Mouse (Mus musculus): ENCODE measurements at regions not wholly inside any gene's neighbourhood (a gene's known extent, or its start where the extent isn't known, plus 50 kb on each side); places are given as distances from the start of the nearest gene placed in this dataset.

DNA sequence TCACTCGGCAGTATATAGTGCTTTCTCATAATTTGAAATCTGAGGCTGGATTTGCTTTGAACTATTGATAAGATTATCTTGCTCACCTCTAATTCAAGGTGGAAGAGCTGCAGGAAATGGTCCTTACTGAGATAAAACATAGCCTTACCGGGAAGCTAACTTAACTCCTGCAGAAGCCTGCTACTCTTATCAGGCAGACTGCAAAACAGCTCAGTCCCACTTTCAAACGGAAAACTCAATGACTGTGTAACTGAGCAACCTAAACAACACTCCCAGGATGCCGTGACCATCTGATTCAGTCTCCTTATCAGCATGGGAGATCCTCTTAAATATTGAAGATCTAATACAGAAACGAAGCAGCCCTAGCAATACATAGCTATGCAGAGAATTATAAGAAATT, 695.3 kb downstream of the Robo2 start:
- no peak overlapping the region for H3K27ac ChIP-seq (ENCODE audit: control insufficient read depth, insufficient read depth, low read depth, low read length, poor library complexity)
- TF ChIP-seq POLR2A (IDR thresholded peaks at IDR 0.05; ENCODE audit: borderline replicate concordance, control insufficient read depth, low read depth, low read length) (no peak), CTCF (IDR thresholded peaks at IDR 0.05; ENCODE audit: control insufficient read depth, insufficient read depth, low read length) (no peak)
- H3K4me3 ChIP-seq (replicated peaks; ENCODE audit: control insufficient read depth, low read depth, low read length): no peak overlapping the region
- 34% methylated on average over 5 of the region's 5 CpGs for WGBS
- no peaks in the 10 kb centered on the region for H3K4me1 ChIP-seq (ENCODE audit: control insufficient read depth, insufficient read depth, low read length)

DNA sequence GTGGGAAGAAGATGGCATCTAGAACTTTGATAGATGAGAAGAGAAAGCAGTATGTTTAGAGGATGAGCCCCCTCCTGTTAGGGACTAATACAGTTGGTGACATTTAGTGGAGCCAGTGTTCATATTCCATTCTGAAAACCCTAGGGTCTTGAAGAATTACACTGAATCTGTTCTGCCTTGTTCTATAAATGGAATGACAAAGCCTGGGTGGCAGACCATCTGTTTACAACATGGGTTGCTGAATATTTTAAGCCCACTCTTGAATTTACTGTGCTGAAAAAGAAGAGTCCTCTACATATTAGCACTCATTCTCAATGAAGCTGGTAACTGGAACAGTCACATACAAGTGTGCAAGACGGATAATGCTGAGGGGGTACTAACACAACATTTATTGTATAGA, 704.6 kb downstream of the Robo2 start:
- H3K4me1 ChIP-seq (ENCODE audit: control insufficient read depth, insufficient read depth, low read length): no peaks in the 10 kb centered on the region
- no peak overlapping the region for H3K4me3 ChIP-seq (replicated peaks; ENCODE audit: control insufficient read depth, low read depth, low read length)
- H3K27ac ChIP-seq (ENCODE audit: control insufficient read depth, insufficient read depth, low read depth, low read length, poor library complexity): no peak overlapping the region
- WGBS: 72% methylated on average over 1 of the region's 1 CpGs
- TF ChIP-seq POLR2A (IDR thresholded peaks at IDR 0.05; ENCODE audit: borderline replicate concordance, control insufficient read depth, low read depth, low read length) (no peak), CTCF (IDR thresholded peaks at IDR 0.05; ENCODE audit: control insufficient read depth, insufficient read depth, low read length) (no peak)

DNA sequence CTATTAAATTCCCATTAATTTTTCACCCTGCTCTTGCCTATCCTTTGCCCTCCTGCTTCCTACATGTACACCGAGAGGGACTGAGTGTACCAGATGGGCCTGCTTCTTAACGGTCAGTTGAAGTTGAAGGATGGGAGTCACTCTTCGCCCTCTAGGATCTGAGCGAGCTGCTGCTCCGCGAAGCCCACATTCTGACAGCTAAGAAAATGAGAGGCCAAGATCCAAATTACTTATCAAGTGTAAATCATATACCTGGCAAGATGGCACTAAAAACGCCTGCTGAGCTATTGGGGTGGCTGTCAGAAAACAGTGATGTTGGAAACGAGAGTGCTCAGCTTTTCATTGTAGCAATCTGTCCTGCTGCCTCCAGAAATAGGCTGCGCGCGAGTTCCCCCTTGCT, 722.4 kb downstream of the Robo2 start:
- WGBS: 84% methylated on average over 11 of the region's 11 CpGs
- Histone ChIP-seq H3K4me3 (replicated peaks; ENCODE audit: control insufficient read depth, low read depth, low read length) (no peak overlapping the region), H3K4me1 (ENCODE audit: control insufficient read depth, insufficient read depth, low read length) (no peaks in the 10 kb centered on the region), H3K27ac (ENCODE audit: control insufficient read depth, insufficient read depth, low read depth, low read length, poor library complexity) (no peak overlapping the region)
- no peak for TF ChIP-seq POLR2A (IDR thresholded peaks at IDR 0.05; ENCODE audit: borderline replicate concordance, control insufficient read depth, low read depth, low read length)
- no peak for TF ChIP-seq CTCF (IDR thresholded peaks at IDR 0.05; ENCODE audit: control insufficient read depth, insufficient read depth, low read length)

DNA sequence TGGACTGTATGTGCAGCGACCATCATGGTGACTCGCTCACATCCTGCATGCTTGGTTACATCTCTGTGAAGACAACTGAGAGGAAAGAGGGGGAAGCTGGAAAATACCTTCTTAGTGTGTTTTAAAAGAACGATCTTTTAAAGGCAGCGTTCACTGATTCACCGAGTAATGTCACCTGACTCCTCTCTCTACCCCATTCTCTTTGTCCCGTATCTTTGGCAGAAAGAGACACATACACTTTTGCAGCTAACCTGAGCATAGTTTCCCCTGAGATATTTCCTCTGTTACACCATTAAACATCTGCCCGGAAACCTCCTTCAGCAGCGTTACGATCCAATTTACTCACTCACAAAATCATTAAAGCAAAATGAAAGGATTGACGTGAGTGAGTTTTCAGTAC, 731.8 kb downstream of the Robo2 start:
- 91% methylated on average over 10 of the region's 10 CpGs for WGBS
- H3K4me3 ChIP-seq (replicated peaks; ENCODE audit: control insufficient read depth, low read depth, low read length): no peak overlapping the region
- no peaks in the 10 kb centered on the region for H3K4me1 ChIP-seq (ENCODE audit: control insufficient read depth, insufficient read depth, low read length)
- TF ChIP-seq CTCF (IDR thresholded peaks at IDR 0.05; ENCODE audit: control insufficient read depth, insufficient read depth, low read length): no peak
- no peak for TF ChIP-seq POLR2A (IDR thresholded peaks at IDR 0.05; ENCODE audit: borderline replicate concordance, control insufficient read depth, low read depth, low read length)
- no peak overlapping the region for H3K27ac ChIP-seq (ENCODE audit: control insufficient read depth, insufficient read depth, low read depth, low read length, poor library complexity)

DNA sequence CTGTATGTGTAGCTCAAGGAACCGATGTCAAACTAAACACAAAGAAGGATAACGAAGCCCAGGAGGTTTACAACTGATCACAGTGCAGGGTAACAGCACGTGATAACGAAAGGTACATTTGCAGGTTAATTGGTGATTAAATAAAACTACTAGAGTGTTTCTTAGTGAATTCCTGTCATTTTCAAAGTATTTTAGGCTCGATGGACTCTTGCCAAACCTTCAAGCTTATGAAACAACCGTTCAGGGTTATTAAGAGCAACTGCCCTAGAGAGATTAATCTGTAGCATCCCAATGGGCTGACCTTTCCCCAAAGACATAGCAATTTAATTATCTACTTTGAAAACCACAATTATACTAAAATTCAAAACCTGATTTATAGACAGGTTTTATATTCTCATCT, 741.1 kb downstream of the Robo2 start:
- WGBS: 74% methylated on average over 6 of the region's 6 CpGs
- no peak overlapping the region for H3K4me3 ChIP-seq (replicated peaks; ENCODE audit: control insufficient read depth, low read depth, low read length)
- no peaks in the 10 kb centered on the region for H3K4me1 ChIP-seq (ENCODE audit: control insufficient read depth, insufficient read depth, low read length)
- no peak overlapping the region for H3K27ac ChIP-seq (ENCODE audit: control insufficient read depth, insufficient read depth, low read depth, low read length, poor library complexity)
- TF ChIP-seq CTCF (IDR thresholded peaks at IDR 0.05; ENCODE audit: control insufficient read depth, insufficient read depth, low read length): no peak
- TF ChIP-seq POLR2A (IDR thresholded peaks at IDR 0.05; ENCODE audit: borderline replicate concordance, control insufficient read depth, low read depth, low read length): no peak

DNA sequence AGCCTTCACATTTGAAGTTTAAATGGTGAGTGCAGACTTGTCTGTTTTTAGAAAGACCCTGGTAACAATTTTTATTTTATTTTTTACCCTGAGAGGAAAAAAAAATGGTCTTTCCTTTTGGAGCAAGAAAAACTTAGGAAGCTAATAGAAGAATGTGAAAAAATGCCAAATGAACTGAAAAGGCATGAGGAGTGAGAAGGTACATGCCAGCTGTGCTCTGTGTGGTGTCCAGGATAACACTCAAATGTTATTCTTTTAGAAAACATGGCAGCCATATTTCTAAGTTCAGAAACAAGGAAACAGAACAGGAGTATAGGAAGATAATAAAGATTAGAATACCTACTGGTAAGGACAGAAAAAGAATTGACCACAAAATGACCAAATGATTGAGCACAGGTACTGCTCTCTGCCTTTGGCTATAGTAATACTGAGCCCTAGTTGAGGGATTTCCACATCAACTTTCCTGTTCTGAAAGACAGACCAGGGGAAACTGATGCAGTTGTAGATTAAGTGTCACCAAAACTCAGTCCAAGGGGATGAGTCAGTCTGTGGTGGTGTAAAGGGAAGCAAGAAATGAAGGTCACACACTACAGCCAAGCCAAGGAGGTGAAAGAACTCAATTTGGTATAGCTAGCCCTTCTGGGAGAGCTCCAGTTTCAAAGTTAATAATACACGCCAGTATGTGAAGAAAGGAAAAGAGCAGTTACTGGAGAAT, 758.5 kb downstream of the Robo2 start:
- no peak overlapping the region for H3K4me3 ChIP-seq (replicated peaks; ENCODE audit: control insufficient read depth, low read depth, low read length)
- WGBS: 93% methylated on average over 1 of the region's 1 CpGs

DNA sequence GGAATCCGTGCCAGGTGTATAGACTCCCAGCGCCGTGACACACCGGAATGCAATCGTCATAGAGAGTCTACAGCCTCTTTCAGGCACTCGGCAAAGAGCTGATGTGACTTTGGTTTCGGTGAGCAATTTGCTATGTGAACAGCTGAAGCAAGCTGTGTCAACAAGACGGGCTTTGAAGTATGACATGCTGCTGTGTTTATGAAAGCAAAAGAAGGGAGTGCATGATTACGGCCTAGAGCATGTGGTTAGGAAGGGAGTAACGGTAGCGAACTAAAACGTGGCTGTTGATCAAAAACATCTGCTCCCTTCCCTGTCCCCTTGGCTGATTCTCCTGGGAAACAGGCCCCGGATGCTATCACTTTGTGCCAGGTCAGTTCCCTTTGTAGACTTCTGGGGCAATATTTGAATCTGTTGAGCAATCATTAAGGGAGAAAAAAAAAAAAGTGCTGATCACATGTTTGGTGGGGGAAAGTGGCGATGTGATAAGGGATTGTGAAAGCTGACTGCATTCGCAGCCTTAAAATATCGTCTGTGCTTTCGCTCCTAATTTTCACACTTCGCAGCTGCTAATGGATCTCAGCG, 764.3 kb downstream of the Robo2 start:
- Histone ChIP-seq H3K4me3 (replicated peaks; ENCODE audit: control insufficient read depth, low read depth, low read length) (no peak overlapping the region), H3K4me1 (ENCODE audit: control insufficient read depth, insufficient read depth, low read length) (no peaks in the 10 kb centered on the region), H3K27ac (ENCODE audit: control insufficient read depth, insufficient read depth, low read depth, low read length, poor library complexity) (no peak overlapping the region)
- no peak for TF ChIP-seq POLR2A (IDR thresholded peaks at IDR 0.05; ENCODE audit: borderline replicate concordance, control insufficient read depth, low read depth, low read length)
- no peak for TF ChIP-seq CTCF (IDR thresholded peaks at IDR 0.05; ENCODE audit: control insufficient read depth, insufficient read depth, low read length)
- 76% methylated on average over 19 of the region's 19 CpGs for WGBS

More for the DNA sequence above, 758.5 kb downstream of the Robo2 start:
- TF ChIP-seq CTCF (IDR thresholded peaks at IDR 0.05; ENCODE audit: control insufficient read depth, insufficient read depth, low read length) (no peak), POLR2A (IDR thresholded peaks at IDR 0.05; ENCODE audit: borderline replicate concordance, control insufficient read depth, low read depth, low read length) (no peak)
- H3K27ac ChIP-seq (ENCODE audit: control insufficient read depth, insufficient read depth, low read depth, low read length, poor library complexity): no peak overlapping the region
- no peaks in the 10 kb centered on the region for H3K4me1 ChIP-seq (ENCODE audit: control insufficient read depth, insufficient read depth, low read length)

DNA sequence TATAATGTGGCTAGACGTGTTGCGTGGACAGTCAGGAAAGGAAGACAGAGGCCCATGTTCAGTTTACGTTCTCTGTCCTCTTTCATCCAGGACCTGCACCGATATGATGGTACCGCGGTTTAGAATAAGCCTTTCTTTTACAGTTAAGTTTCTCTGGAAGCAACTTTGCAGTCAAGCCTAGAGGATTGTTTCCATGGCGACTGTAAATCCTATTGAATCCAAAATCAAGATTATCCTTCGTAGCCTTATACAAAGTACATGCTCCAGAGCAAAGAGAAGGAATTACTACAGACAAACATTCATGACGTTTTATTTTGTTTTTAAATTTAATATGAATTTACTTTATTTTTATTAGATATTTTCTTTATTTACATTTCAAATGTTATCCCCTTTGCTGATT, 798.6 kb downstream of the Robo2 start:
- 86% methylated on average over 9 of the region's 9 CpGs for WGBS
- H3K4me1 ChIP-seq (ENCODE audit: control insufficient read depth, insufficient read depth, low read length): no peaks in the 10 kb centered on the region
- H3K4me3 ChIP-seq (replicated peaks; ENCODE audit: control insufficient read depth, low read depth, low read length): no peak overlapping the region
- TF ChIP-seq CTCF (IDR thresholded peaks at IDR 0.05; ENCODE audit: control insufficient read depth, insufficient read depth, low read length) (no peak), POLR2A (IDR thresholded peaks at IDR 0.05; ENCODE audit: borderline replicate concordance, control insufficient read depth, low read depth, low read length) (no peak)
- H3K27ac ChIP-seq (ENCODE audit: control insufficient read depth, insufficient read depth, low read depth, low read length, poor library complexity): no peak overlapping the region

Data from bone marrow, adult 2 months (tissue).